Mouse (Mus musculus) cerebellum, postnatal 14 days (tissue): ENCODE measurements around the gene Plscr3.

ENCODE experiments used
- DNase-seq, 2 experiments: peaks; one replicate each; pipeline ENCODE4 v3.0.0; 2021; ENCODE audit warnings: mixed read lengths in 2 of 2

The Plscr3 gene

GRCm38 (mm10) chr11:69867335-69867734 is 21.2 kb downstream of the Plscr3 start:
- DNase-seq: no peak

GRCm38 (mm10) chr11:69870289-69871069 is 24.3 kb downstream of the Plscr3 start:
- no peak for DNase-seq

GRCm38 (mm10) chr11:69871822-69872221 is 25.6 kb downstream of the Plscr3 start:
- no peak for DNase-seq

- DNase-seq: no peak
These were observed 26.3 kb downstream of the Plscr3 start for GRCm38 (mm10) chr11:69872451-69872850.

GRCm38 (mm10) chr11:69876186-69876585 is 30.0 kb downstream of the Plscr3 start:
- no peak for DNase-seq

GRCm38 (mm10) chr11:69876867-69877266 is 30.7 kb downstream of the Plscr3 start:
- peak; percentile 93 to 95 for DNase-seq

GRCm38 (mm10) chr11:69877878-69878277 is 31.7 kb downstream of the Plscr3 start, which contains the start of gene Tmem95:
TSS of gene Tmem95 (minus strand) at chr11:69878018.
- no peak for DNase-seq

GRCm38 (mm10) chr11:69878399-69878798 is 32.2 kb downstream of the Plscr3 start:
- DNase-seq: no peak

- DNase-seq: no peak
These were observed 32.8 kb downstream of the Plscr3 start for GRCm38 (mm10) chr11:69878952-69879351.

GRCm38 (mm10) chr11:69879711-69880110 is 33.5 kb downstream of the Plscr3 start:
- no peak for DNase-seq

- DNase-seq: peak; percentile 71 to 82
These were observed 34.3 kb downstream of the Plscr3 start for GRCm38 (mm10) chr11:69880506-69880852.

- peak; percentile 77 to 79 for DNase-seq
These were observed 34.9 kb downstream of the Plscr3 start, which contains the start of gene Kctd11 for GRCm38 (mm10) chr11:69880853-69881603. TSS of gene Kctd11 (minus strand) at chr11:69881406.

GRCm38 (mm10) chr11:69881787-69882670 is 35.9 kb downstream of the Plscr3 start:
- no peak for DNase-seq

GRCm38 (mm10) chr11:69883066-69883465 is 36.9 kb downstream of the Plscr3 start:
- DNase-seq: peak in 1 of 2 experiments; percentile 64

GRCm38 (mm10) chr11:69883527-69884151 is 37.5 kb downstream of the Plscr3 start:
- no peak for DNase-seq

GRCm38 (mm10) chr11:69884240-69884639 is 38.1 kb downstream of the Plscr3 start:
- DNase-seq: no peak

- no peak for DNase-seq
These were observed 38.5 kb downstream of the Plscr3 start for GRCm38 (mm10) chr11:69884663-69885062.

GRCm38 (mm10) chr11:69886907-69887635 is 40.9 kb downstream of the Plscr3 start:
- DNase-seq: no peak

- no peak for DNase-seq
These were observed 45.3 kb downstream of the Plscr3 start for GRCm38 (mm10) chr11:69891482-69891881.

GRCm38 (mm10) chr11:69894671-69895070 is 48.5 kb downstream of the Plscr3 start:
- no peak for DNase-seq

GRCm38 (mm10) chr11:69895291-69895690 is 49.1 kb downstream of the Plscr3 start, which contains the start of gene Acap1:
TSS of gene Acap1 (minus strand) at chr11:69895539.
- no peak for DNase-seq

- DNase-seq: no peak
These were observed 53.7 kb downstream of the Plscr3 start for GRCm38 (mm10) chr11:69899870-69900269.
